Mouse (Mus musculus) layer of hippocampus, postnatal 14 days (tissue): ENCODE results near the gene Arhgap29. TPM values are rescaled to one million over a fixed set of nuclear protein-coding genes. Genes with fewer than 3 reads are reported as not detected.

Source experiments
- DNase-seq, 2 experiments: peaks; one replicate each; pipeline ENCODE4 v3.0.0; 2021 to 2022; ENCODE audit warnings: low spot score in 2 of 2, mixed read lengths in 1 of 2
- long read RNA-seq, 2 experiments: library from polyadenylated mRNA; stranded (forward); transcript quantifications; one replicate each; pipeline ENCODE4 v2.0.0; 2021
- total RNA-seq, 2 experiments: library from RNA; stranded (reverse); gene quantifications; 2 replicates each; pipeline ENCODE4 v1.2.3; 2021

The Arhgap29 gene
- 10 to 100 TPM; 17.5 to 22.6 TPM for total RNA-seq
- long read RNA-seq, experiment 1, full-length matches to known transcripts, result 2 of 5 reads
- long read RNA-seq, experiment 1, partial matches to known transcripts, result 2 of 5 reads
- long read RNA-seq, experiment 1, other reads (novel, unspliced or antisense), result 1 of 5 reads
- long read RNA-seq, experiment 2, full-length matches to known transcripts, result 2 of 5 reads
- long read RNA-seq, experiment 2, partial matches to known transcripts, result 2 of 5 reads
- long read RNA-seq, experiment 2, other reads (novel, unspliced or antisense), result 1 of 5 reads

DNA sequence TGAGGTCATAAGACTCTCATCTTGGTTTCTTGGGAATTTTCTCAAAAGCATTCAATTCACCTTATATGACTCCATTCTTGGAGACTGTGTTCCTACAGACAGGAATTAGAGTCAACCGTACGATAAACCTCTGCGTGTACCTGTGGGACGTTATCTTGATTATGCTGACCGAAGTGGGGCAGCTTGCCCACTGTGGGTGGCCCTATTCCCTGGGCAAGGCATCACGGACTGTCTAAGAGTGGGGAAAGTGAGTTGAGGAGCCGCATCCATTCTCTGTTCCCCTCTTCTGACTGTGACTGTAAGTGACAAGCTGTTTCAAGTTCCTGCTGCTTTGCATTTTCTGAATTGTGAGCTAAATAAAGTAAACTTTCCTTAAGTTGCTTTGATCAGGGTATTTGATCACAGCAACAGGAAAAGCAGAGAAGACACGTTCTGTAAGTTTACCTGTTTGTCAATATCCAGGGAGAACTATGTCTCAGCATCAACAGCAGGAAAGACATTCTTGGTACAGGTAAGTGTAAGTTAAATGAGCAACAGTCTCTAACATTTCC lies at the start of gene Arhgap29:
Gene Arhgap29 (plus strand): TSS at position 501 of the 551 bp plus-strand sequence.
- no peak for DNase-seq

DNA sequence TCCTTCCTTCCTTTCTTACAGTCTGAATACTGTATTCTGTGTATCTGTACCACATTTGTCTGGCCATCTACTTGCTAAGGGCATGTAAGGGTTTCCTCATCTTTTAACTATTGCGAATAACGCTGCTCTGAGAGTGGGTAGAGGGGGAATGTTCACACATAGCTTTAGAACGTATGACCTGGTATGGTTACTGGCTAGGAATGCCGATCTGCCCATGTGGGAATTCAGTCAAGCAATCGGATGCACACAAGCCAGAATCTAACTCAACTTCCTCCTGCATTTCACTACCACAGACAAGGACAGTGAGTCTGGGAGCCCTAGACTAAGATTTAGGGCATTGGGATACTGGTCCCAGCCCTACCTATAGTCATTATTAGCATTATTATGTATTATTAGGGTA lies 49.6 kb upstream of the Arhgap29 start:
- no peak for DNase-seq

DNA sequence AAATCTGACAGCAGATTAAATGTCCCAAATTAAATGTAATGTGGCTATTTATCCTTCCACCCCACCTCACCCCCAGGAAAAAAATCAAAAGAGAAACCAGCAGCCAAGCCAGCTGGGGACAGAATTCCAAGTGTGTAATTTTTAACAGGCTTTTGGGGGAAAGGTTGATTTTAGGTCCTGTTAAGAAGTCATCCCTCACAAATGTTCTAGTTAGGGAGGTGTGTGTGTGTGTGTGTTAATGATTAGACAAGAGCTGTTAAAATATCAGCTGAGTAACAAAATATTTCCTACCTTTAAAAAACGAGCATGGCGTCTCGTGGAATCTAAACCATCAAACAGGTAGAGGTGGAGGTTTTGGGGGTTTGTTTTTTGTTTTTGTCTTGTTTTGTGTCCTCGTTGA lies 49.1 kb upstream of the Arhgap29 start:
- no peak for DNase-seq

DNA sequence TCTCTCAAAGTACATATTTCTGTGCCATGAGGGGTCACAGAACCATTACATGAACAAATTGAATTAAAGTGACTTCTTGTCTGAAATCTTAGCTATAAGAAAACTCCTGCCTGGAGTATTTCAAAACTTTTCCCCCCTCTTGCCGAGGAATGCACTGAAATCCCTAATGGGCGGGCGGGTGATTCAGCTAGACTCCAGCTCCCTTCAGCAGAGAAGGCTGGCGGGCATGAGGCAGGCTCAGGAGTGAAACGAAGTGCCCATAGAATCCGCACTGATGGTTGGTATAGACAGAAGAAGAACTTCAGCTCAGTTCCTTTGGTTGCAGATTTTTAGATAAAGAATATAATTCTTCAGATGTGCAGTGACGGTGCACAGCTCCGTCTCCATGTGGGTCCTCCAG lies 48.6 kb upstream of the Arhgap29 start:
- DNase-seq, result no peak

DNA sequence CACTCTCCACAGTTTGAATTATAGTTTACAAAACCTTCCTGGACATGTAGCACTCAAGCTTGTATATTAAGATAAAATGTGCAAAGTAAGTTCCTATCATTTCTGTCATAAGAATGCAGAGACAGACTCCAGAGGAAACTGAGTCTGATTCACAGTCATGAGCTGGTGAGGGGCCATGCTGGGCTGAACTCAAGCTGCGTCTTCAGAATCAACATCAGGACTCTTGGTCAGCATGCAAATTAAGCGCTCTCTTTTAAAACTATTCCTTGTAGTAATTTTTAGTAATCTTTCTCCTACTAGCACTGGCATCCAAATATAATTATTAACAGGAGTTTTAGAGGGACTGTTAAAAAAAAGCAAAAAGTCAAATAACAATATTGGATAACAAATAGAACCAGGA lies 47.9 kb upstream of the Arhgap29 start:
- DNase-seq, result no peak

DNA sequence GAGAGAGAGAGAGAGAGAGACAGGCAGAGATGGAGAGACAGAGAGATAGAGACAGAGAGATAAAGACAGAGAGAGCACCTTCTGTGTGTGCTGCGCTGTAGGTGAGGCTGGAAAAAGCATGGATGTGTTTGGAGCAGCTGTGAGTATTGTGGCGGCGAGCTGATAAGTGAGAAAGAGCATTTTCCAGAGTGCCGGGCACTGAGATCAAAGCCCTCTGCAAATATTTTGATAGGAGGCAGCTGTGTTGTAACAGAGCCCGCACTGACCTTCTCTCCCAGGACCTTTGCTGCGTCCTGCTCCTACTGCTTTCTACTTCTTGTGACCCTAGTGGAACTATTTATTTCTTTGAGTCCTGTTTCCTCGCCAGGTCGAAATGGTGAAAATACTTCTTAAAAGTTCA lies 45.7 kb upstream of the Arhgap29 start:
- DNase-seq, result no peak

DNA sequence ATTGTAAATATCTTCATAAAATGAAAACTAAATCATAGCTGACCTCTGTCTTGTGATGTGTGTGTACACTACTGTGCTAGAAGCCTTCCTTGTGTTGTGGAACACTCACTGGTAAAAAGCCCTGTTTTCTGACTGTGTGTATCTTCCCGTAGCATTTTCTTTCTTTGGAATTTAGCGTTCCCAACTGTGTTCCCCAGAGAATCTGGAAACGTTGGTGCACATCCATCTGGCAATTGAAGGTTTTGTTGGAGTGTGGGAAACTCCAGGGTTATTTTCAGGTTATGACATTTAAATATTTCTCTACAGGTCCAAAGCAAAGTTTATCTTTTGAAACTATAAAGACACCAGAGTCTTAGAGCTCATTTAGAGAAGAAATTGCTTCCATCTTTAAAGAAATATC lies 43.2 kb upstream of the Arhgap29 start:
- peak in 1 of 2 experiments; percentile 57 for DNase-seq

DNA sequence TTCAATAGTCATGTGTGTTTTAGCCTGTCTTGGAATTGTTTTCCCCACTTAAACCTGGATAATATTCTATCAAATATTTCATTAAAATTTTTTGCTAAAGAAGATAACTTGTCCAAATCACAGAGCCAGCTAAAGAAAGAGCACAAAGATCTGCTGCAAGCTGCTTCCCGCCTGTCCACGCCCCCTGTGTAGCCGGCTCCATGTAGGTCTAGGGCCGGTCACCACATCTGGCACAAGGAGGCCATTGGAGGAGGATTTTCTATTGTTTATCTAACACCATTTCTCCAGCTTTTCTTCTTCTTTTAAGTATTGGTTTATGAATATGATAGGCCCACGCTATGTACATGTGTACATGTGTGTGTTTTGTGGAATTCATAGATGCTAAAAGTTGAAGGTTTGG lies 38.9 kb upstream of the Arhgap29 start:
- DNase-seq, result no peak

DNA sequence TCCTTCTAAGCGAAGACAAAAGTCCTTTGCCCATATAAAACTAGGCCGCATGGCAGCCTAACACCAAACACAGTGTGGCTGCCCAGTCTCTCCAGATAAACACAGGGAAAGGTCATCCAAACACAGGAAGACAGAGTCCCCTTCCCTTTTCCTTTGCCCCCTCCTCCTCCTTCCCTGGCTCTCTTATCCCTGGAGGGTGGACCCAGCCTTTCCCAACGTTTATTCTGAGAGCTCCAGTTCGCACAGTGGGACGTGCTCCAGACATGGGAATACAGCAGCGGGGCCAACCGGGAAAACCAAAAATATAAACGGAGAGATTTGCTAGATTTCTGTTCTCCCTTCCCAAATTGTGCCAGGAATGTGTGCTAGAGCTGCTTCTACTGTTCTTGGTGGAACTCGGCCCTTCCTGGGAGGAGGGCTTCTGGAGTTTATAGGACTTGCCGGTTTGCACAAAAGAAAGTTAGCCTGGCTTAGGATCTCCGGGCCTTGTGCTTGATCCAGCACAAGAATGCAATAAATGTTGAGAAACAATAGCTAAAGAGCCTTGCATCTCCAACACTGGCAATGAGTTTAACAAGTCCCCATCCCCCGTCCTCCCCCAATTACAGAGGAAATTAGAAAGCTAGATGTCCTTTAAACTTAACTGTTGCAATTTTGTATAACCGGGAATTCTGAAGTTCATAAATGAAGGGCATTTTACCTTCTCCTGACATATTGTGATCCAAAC lies 37.7 kb upstream of the Arhgap29 start:
- DNase-seq, result no peak

DNA sequence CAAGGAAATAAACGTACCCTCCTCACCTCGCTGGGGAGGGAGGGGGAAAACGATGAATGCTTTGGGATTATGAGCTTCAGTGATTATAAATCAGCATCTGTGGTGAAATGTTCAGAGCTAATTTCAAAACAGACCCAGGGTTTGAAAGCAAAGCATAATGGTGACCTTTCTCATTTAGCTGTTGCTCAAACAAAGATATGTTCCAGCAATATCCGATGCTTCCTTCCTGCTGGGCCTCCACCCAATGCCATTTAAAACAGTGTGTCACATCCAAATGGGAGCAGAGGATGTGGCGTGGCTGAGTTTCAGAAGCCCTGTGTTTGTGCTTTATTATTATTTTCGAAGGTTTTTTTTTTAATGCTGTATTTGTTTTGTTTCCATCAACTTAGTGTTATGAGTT lies 37.1 kb upstream of the Arhgap29 start:
- DNase-seq, result no peak

DNA sequence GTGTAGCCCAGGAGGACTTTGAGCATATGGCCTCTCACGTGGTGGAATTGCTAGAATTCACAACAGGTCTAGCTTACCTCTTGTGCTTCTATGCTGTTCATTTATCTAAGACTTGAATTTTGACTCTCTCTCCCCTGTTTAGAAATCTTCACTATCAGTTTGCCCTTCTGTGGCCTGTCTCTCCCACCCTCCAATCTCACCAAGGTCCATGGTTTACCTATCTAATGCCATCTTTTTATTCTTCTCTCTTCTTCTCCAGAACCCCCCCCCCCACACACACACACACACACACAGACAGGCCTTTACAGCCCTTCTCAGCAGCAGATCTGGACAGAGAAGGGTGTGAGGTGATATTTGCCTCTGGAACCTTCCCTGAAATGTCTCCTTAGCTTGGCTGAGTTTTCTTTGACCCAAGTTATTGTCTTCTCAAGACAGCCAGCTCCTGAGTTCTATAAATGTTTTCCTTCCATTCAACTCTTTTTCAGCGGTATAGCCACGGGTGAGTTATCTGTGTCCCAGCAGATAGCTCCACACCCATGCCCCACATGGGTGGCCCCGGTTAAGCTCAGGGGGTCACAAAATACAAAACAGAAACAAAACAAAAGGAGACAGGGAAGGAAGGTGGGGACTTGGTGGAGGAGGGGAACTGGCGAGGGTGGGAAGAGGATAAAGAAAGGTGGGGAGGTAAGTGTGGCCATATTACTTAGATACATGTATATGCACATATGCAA lies 35.4 kb upstream of the Arhgap29 start:
- DNase-seq, result no peak

DNA sequence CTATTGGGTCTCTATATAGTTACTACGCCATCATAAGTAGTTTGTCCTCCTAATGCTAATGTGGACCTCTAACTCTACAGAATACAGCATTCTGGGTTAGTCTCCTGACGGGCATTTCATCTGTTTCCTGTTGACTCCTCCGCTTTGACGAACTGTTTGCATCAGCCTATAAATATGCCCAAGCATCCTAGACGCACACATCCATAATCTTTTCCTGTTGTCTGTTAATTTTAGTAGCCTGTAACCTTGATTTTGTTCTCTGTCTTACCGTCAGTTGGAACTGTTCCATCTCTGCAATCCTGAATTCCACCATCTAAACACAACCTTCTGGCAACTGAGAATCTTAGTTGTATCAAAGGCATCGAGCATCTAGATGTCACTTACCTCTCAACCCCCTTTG lies 34.7 kb upstream of the Arhgap29 start:
- DNase-seq, result no peak

DNA sequence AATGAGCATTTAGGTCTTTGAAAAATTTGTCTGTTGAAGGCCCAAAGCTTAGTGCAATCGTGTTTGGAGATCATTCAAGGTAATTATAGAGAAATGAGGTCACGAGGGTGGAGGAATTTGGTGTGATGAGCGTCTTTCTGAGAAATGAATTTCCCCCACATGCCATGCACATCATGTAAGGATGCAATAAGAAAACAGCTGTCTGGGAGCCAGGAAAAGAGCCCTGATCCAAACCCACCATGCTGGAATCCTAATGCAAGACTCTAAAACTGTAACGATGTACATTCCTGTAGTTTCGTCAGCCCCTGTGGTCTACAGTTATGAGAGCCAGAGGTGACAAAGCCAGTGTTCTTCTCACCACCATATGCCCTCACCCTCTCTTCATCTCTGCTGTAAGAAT lies 32.4 kb upstream of the Arhgap29 start:
- DNase-seq, result no peak

DNA sequence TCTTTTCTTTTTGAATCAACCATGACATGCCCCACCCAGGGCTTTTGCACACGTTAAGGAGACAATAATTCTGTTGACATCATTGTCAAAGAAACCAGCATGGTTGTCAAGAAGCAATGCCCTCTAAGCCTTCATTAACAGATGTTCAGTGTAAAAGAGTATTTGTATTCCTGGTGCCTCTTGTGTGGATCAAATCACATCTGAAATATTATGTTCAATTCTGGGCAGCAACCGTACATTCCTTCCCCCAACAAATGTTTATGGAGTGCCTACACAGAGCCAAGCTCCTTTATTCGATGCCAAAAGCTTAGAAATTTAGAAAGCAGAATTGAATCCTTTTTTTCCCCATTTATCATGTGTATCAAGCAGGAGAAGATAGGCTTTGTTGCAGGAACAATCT lies 31.6 kb upstream of the Arhgap29 start:
- DNase-seq, result no peak

DNA sequence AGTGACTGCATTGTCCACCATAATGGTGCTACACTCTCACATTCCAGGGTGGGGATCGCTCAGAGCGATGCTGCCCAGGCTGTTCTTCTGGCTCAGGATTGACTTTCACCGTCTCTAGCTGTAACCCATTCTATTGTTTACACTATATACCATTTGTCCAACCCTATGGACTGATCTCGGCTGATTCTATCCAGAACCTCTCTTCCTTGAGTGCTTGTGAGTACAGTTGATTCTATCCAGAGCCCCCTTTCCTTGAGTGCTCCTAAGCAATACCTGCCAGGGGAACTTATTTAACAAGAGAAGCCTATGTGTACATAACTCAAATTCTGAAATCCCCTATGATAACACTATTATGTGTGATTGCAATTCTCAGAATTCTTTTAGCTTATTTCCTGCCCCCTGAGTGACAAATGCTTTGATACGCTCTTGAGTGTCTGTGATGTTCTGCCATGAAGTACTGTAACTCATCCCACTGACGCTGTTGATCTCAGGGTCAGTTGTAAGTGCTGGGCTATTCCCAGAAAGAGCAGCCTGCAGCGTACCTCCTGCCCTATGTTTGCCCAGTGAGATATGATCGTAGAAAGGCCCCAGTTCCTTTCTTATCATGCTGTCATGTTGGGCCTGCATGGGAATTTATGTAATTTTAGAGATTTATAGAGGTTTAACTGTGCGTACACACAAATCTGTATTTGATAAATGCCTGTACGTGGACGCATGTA lies 27.4 kb upstream of the Arhgap29 start:
- DNase-seq, result no peak

DNA sequence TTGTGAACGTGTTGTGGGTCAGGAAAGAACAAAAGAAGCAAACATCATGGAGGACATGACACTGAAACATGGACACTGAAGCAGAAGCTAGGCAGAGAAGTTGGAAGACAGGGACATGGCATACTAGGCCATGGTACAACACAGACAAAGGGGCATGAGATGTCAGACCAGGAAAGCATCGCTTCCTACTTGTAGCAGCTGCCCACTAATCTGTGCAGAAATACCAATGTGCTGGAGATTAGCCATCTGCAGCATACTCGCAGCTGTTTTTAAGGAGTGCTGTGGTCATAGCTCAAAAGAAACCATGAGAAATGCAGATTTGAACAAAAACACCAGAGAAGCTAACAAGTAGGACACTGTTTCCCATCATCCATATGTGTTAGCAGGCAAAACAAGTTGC lies 24.7 kb upstream of the Arhgap29 start:
- no peak for DNase-seq

DNA sequence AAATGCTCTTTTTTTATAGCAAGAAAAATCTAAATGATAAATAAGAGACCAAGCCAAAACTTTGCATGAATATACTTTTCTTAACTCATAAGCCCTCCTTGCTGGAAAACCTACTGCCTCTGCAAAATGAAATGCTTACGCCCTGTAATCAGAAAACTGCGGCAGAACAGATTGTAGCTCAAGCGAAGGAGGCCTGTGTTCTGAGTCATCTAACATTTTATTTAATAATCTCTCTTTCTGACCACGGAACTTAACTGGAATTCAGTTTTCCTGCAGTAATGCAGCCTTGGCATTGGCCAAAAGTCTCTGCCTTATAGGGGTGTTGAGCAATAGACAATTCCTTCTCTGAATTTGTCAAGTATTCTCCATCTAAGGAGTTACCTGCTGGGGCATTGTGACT lies 19.5 kb upstream of the Arhgap29 start:
- no peak for DNase-seq

DNA sequence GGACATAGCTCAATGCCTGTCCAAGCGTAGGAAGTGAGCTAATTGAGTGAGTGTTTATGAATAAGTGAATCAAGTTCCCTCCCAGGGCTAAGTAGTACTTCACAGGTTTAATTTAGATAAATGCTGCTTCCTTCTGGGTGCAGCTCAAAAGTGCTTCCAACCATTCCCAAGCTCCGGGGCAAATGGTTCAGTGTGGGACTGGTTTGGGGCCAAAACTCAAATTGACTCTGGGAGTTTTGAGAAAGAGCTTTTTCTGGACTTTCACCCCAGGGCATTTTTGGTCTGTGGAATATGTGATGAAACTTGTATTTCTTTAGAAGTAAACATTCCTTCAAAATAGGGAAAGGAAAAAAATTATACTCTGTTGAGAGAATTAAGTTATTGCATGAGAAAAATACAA lies 16.1 kb upstream of the Arhgap29 start:
- no peak for DNase-seq

DNA sequence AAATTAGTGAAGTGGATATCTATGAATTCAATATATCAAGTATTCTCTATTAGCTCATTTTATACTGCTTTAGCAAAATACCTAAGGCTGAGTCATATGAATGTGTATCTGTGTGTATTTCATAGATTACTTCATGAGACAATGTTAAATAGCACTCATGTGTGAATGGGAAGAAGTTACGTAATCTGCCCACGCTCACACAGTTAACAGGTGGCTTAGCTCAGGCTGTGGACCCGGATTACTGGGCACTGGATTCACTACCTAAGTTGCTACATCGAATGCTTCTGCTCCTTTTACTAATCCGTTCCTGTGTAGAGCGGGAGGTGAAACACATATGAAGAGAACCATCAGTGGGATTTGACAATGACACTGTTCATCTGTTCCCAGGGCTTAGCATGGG lies 15.3 kb upstream of the Arhgap29 start:
- no peak for DNase-seq

DNA sequence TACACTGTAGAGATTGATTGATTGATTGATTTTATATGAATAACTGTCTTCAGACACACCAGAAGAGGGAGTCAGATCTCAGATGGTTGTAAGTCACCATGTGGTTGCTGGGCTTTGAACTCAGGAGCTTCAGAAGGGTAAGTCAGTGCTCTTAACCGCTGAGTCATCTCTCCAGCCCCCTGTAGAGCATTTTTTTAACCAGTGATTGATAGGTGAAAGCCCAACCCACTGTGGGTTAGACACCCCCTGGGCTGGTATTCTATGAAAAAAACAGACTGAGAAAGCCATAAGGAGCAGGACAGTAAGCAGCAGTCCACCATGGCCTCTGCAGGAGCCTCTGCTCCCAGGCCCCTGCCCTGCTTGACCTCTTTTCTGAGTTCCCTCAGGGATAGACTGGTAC lies 12.7 kb upstream of the Arhgap29 start:
- no peak for DNase-seq

DNA sequence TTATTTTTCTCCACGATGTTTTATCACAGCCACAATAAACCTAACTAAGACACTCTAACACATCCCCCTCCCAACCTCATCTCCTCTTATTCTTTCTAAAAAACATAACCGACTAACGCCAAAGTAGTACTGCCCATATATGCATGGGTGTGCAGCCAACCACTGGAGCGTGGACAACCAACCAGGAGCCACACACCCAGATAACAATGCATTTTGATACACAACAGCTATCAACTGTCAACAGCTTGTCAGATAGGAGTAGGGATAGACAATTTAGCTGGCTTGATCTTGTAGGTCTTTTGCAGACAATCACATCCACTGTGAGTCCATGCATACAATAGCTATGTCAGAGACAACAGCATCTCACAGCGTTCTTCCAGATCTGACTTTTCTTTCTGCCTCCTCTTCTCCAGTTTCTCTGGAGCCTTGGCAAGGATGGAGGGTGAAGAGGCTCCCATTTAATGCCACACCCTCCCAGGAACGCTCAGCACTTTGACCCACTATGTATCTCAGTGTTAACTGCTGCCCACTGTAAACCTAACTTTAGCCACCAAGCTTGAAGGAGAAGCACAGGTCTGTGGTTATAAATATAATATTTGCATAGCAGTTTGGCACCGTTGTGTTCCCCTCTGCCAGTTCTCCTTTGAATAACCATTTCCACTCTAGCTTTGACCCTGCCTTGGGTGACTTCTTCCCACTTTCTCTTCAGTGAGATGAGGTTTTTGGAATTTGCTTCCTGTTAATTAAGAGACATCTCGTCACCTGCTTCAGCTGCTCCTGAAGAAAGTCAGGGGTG lies 12.0 kb upstream of the Arhgap29 start:
- DNase-seq, result no peak
